Mouse (Mus musculus): ENCODE data around the gene Lrrk1. TPM values are rescaled to one million over a fixed set of nuclear protein-coding genes. Genes with fewer than 3 reads are reported as not detected.

Lrrk1 gene
- total and polyA plus RNA-seq, 3 experiments = 5.0 to 16.9 (median 13.6) TPM

- H3K79me2 ChIP-seq (replicated peaks; ENCODE audit: control insufficient read depth, extremely low read depth, insufficient read depth, poor library complexity, severe bottlenecking) = no peaks in the 10 kb centered on the region
- DNase-seq (ENCODE audit: extremely low read depth) = no peak
- H3K4me1 ChIP-seq (ENCODE audit: control insufficient read depth in 1 of 2, insufficient read depth in 2 of 2) = peaks cover 5 to 33% of the 10 kb centered on the region in 2 experiments
- H3K27me3 ChIP-seq (replicated peaks) = no peaks in the 10 kb centered on the region
- in situ Hi-C loops (cut with MboI; ENCODE audit: low pct_ligation_motif_present, low pct_unique_long_range_greater_than_20kb, low sequenced_read_pairs) = no loop called here
- H3K27ac ChIP-seq (ENCODE audit: insufficient read depth, low read depth) = no peak overlapping the region
- TF ChIP-seq POLR2A (IDR thresholded peaks at IDR 0.05; ENCODE audit: low read depth, low read length) = no peak
- no peak for TF ChIP-seq USF1 (IDR thresholded peaks at IDR 0.05; ENCODE audit: low read depth, low read length)
- TF ChIP-seq UBTF (IDR thresholded peaks at IDR 0.05; ENCODE audit: low read depth, low read length) = no peak
- TF ChIP-seq MAX (IDR thresholded peaks at IDR 0.05; ENCODE audit: low read length) = no peak
- no peak for TF ChIP-seq NRF1 (IDR thresholded peaks at IDR 0.05; ENCODE audit: low read depth, low read length)
- no peak for TF ChIP-seq RCOR1 (conservative IDR thresholded peaks at IDR 0.05; ENCODE audit: low read depth, low read length)
- TF ChIP-seq BHLHE40 (IDR thresholded peaks at IDR 0.05; ENCODE audit: low read depth, low read length) = no peak
- TF ChIP-seq MAFK (IDR thresholded peaks at IDR 0.05; ENCODE audit: insufficient replicate concordance, low read length) = no peak
- no peak for TF ChIP-seq IRF4 (IDR thresholded peaks at IDR 0.05; ENCODE audit: low read depth, low read length)
- TF ChIP-seq ZKSCAN1 (IDR thresholded peaks at IDR 0.05; ENCODE audit: borderline replicate concordance, low read depth, low read length) = no peak
- TF ChIP-seq MAZ (IDR thresholded peaks at IDR 0.05; ENCODE audit: low read depth, low read length) = no peak
- no peak for TF ChIP-seq PAX5 (IDR thresholded peaks at IDR 0.05; ENCODE audit: low read length)
- no peak for TF ChIP-seq ETS1 (conservative IDR thresholded peaks at IDR 0.05; ENCODE audit: low read depth, low read length)
- H3K9ac ChIP-seq (ENCODE audit: insufficient read depth, low read depth) = no peak overlapping the region
- no peaks in the 10 kb centered on the region for H3K36me3 ChIP-seq (replicated peaks in 1 of 2; ENCODE audit: control insufficient read depth in 1 of 2, insufficient read depth in 1 of 2, low read length in 1 of 2)
- dilution Hi-C loops (cut with MboI; ENCODE audit: extremely low pct_ligation_motif_present, extremely low pct_unique_long_range_greater_than_20kb, low sequenced_read_pairs) = no loop called here
- no peaks in the 10 kb centered on the region for H3K9me3 ChIP-seq (replicated peaks; ENCODE audit: low read length)
- no peak overlapping the region for H3K4me2 ChIP-seq (ENCODE audit: insufficient read depth, low read depth, poor library complexity, severe bottlenecking)
- H3K4me3 ChIP-seq (replicated peaks in 1 of 3; ENCODE audit: low read depth in 2 of 3, low read length in 2 of 3, poor library complexity in 1 of 3) = no peak overlapping the region
These were observed 160.1 kb downstream of the Lrrk1 start for GRCm38 (mm10) chr7:66227814-66228609.

- Histone ChIP-seq H3K9me3 (replicated peaks; ENCODE audit: low read length) (no peaks in the 10 kb centered on the region), H3K79me2 (replicated peaks; ENCODE audit: control insufficient read depth, extremely low read depth, insufficient read depth, poor library complexity, severe bottlenecking) (no peaks in the 10 kb centered on the region), H3K36me3 (replicated peaks in 1 of 2; ENCODE audit: control insufficient read depth in 1 of 2, insufficient read depth in 1 of 2, low read length in 1 of 2) (no peaks in the 10 kb centered on the region), H3K4me2 (ENCODE audit: insufficient read depth, low read depth, poor library complexity, severe bottlenecking) (no peak overlapping the region), H3K27me3 (replicated peaks) (no peaks in the 10 kb centered on the region), H3K27ac (ENCODE audit: insufficient read depth, low read depth) (no peak overlapping the region), H3K9ac (ENCODE audit: insufficient read depth, low read depth) (no peak overlapping the region), H3K4me3 (replicated peaks in 1 of 3; ENCODE audit: low read depth in 2 of 3, low read length in 2 of 3, poor library complexity in 1 of 3) (no peak overlapping the region), H3K4me1 (ENCODE audit: control insufficient read depth in 1 of 2, insufficient read depth in 2 of 2) (peaks cover 2 to 28% of the 10 kb centered on the region in 2 experiments; a peak in 3 of 4 replicates)
- dilution Hi-C loops (cut with MboI; ENCODE audit: extremely low pct_ligation_motif_present, extremely low pct_unique_long_range_greater_than_20kb, low sequenced_read_pairs) = no loop called here
- TF ChIP-seq TCF12 (IDR thresholded peaks at IDR 0.05; ENCODE audit: low read depth, low read length) (no peak), CHD2 (IDR thresholded peaks at IDR 0.05; ENCODE audit: low read length) (no peak), RAD21 (IDR thresholded peaks at IDR 0.05; ENCODE audit: low read depth, low read length) (no peak), HCFC1 (IDR thresholded peaks at IDR 0.05; ENCODE audit: low read depth, low read length) (peak; percentile 35; the same call in 1 of the 2 replicates), MAX (IDR thresholded peaks at IDR 0.05; ENCODE audit: low read length) (peak; percentile 15; the same call in 1 of the 2 replicates), MAZ (IDR thresholded peaks at IDR 0.05; ENCODE audit: low read depth, low read length) (no peak)
- peak; percentile 62 for DNase-seq (ENCODE audit: extremely low read depth)
- in situ Hi-C loops (cut with MboI; ENCODE audit: low pct_ligation_motif_present, low pct_unique_long_range_greater_than_20kb, low sequenced_read_pairs) = no loop called here
These were observed 162.3 kb downstream of the Lrrk1 start for GRCm38 (mm10) chr7:66225881-66226280.

Measured in CH12.LX (cell line).